Mouse (Mus musculus) erythroblast, embryonic 14.5 days (primary cell): ENCODE results near the gene Rnaseh2b. TPM values are rescaled to one million over a fixed set of nuclear protein-coding genes. Genes with fewer than 3 reads are reported as not detected.
A peak's percentile ranks its signal among the peaks of the same experiment; 100 is the strongest.

ENCODE experiments used
- H3K27me3 ChIP-seq: 2 replicates; pipeline ENCODE4 v1.6.1; 2012; ENCODE audit warnings: inconsistent platforms; ENCODE audit not compliant: control insufficient read depth
- H3K36me3 ChIP-seq: 2 replicates; pipeline ENCODE4 v1.6.1; 2012; ENCODE audit warnings: mild to moderate bottlenecking, inconsistent platforms; ENCODE audit not compliant: control insufficient read depth
- H3K4me1 ChIP-seq: 2 replicates; pipeline ENCODE4 v1.6.1; 2012; ENCODE audit warnings: inconsistent platforms; ENCODE audit not compliant: control insufficient read depth
- H3K4me3 ChIP-seq: replicated peaks from 2 replicates; pipeline ENCODE3; 2012; ENCODE audit warnings: moderate library complexity, mild to moderate bottlenecking, inconsistent platforms
- H3K9me3 ChIP-seq: 2 replicates; pipeline ENCODE4 v1.6.1; 2012; ENCODE audit warnings: low read length, inconsistent platforms, mixed read lengths; ENCODE audit not compliant: control insufficient read depth
- GATA1 ChIP-seq: IDR thresholded peaks from 2 replicates; pipeline ENCODE4 v1.6.1; 2012; ENCODE audit warnings: low read length, inconsistent platforms, mixed read lengths
- TAL1 ChIP-seq: IDR thresholded peaks from 3 replicates; pipeline ENCODE4 v1.6.1; 2012; ENCODE audit warnings: low read length, inconsistent platforms, mixed read lengths
- polyA plus RNA-seq: library from polyadenylated mRNA; stranded (reverse); fragments of >175 nt; gene quantifications from 2 replicates; pipeline ENCODE4 v1.2.3, GENCODE M21; 2012

Gene Rnaseh2b
- polyA plus RNA-seq, 1 experiment = 3.8 TPM

- TF ChIP-seq TAL1 (no peak), GATA1 (no peak)
- Histone ChIP-seq H3K36me3 (peaks cover 22% of the 10 kb centered on the region), H3K4me3 (peak overlapping the region; percentile 93), H3K9me3 (no peaks in the 10 kb centered on the region), H3K27me3 (no peaks in the 10 kb centered on the region), H3K4me1 (peaks cover 59% of the 10 kb centered on the region)
Observed at GRCm38 (mm10) chr14:62331457-62331856, 39.1 kb downstream of the Rnaseh2b start.

GRCm38 (mm10) chr14:62331866-62332619 lies 39.7 kb downstream of the Rnaseh2b start:
- Histone ChIP-seq H3K4me3 (peak overlapping the region; percentile 93), H3K27me3 (no peaks in the 10 kb centered on the region), H3K9me3 (no peaks in the 10 kb centered on the region), H3K4me1 (peaks cover 59% of the 10 kb centered on the region), H3K36me3 (peaks cover 25% of the 10 kb centered on the region)
- no peak for TF ChIP-seq TAL1
- TF ChIP-seq GATA1 = no peak

GRCm38 (mm10) chr14:62333909-62334687 lies 41.7 kb downstream of the Rnaseh2b start:
- H3K27me3 ChIP-seq = no peaks in the 10 kb centered on the region
- H3K4me1 ChIP-seq = peaks cover 67% of the 10 kb centered on the region
- H3K9me3 ChIP-seq = no peaks in the 10 kb centered on the region
- H3K36me3 ChIP-seq = peaks cover 43% of the 10 kb centered on the region
- H3K4me3 ChIP-seq = peak overlapping the region; percentile 93
- TF ChIP-seq TAL1 (no peak), GATA1 (no peak)

- no peaks in the 10 kb centered on the region for H3K9me3 ChIP-seq
- H3K4me1 ChIP-seq = peaks cover 60% of the 10 kb centered on the region
- H3K27me3 ChIP-seq = no peaks in the 10 kb centered on the region
- peaks cover 57% of the 10 kb centered on the region for H3K36me3 ChIP-seq
- no peak for TF ChIP-seq GATA1
- no peak for TF ChIP-seq TAL1
- H3K4me3 ChIP-seq = no peak overlapping the region
Observed at GRCm38 (mm10) chr14:62339196-62339595, 46.8 kb downstream of the Rnaseh2b start.

- Histone ChIP-seq H3K27me3 (no peaks in the 10 kb centered on the region), H3K36me3 (peaks cover 57% of the 10 kb centered on the region), H3K4me3 (peak overlapping the region; percentile 40), H3K4me1 (peaks cover 53% of the 10 kb centered on the region), H3K9me3 (no peaks in the 10 kb centered on the region)
- no peak for TF ChIP-seq GATA1
- no peak for TF ChIP-seq TAL1
Observed at GRCm38 (mm10) chr14:62341887-62342642, 49.7 kb downstream of the Rnaseh2b start.

GRCm38 (mm10) chr14:62342643-62343144 lies 50.3 kb downstream of the Rnaseh2b start:
- peaks cover 59% of the 10 kb centered on the region for H3K36me3 ChIP-seq
- H3K9me3 ChIP-seq = no peaks in the 10 kb centered on the region
- TF ChIP-seq GATA1 (no peak), TAL1 (no peak)
- H3K27me3 ChIP-seq = no peaks in the 10 kb centered on the region
- peaks cover 52% of the 10 kb centered on the region for H3K4me1 ChIP-seq
- H3K4me3 ChIP-seq = peak overlapping the region; percentile 40

GRCm38 (mm10) chr14:62346570-62346969 lies 54.2 kb downstream of the Rnaseh2b start:
- Histone ChIP-seq H3K36me3 (peaks cover 66% of the 10 kb centered on the region), H3K9me3 (no peaks in the 10 kb centered on the region), H3K4me3 (no peak overlapping the region), H3K4me1 (peaks cover 28% of the 10 kb centered on the region), H3K27me3 (no peaks in the 10 kb centered on the region)
- TF ChIP-seq GATA1 = no peak
- no peak for TF ChIP-seq TAL1

GRCm38 (mm10) chr14:62347103-62347502 lies 54.7 kb downstream of the Rnaseh2b start:
- TF ChIP-seq GATA1 = no peak
- TF ChIP-seq TAL1 = no peak
- Histone ChIP-seq H3K4me1 (peaks cover 24% of the 10 kb centered on the region), H3K27me3 (no peaks in the 10 kb centered on the region), H3K36me3 (peaks cover 68% of the 10 kb centered on the region), H3K4me3 (no peak overlapping the region), H3K9me3 (no peaks in the 10 kb centered on the region)
